Mouse (Mus musculus) G1E-ER4 (cell line): ENCODE results near the gene Palb2. TPM values are rescaled to one million over a fixed set of nuclear protein-coding genes. Genes with fewer than 3 reads are reported as not detected.

Experiments used
- GATA1 ChIP-seq: IDR thresholded peaks from one replicate; pipeline ENCODE4 v1.8.0; 2012; ENCODE audit warnings: low read length, inconsistent platforms
- polyA plus RNA-seq: library from polyadenylated mRNA; stranded (reverse); fragments of >175 nt; gene quantifications from 2 replicates; pipeline ENCODE4 v1.2.3, GENCODE M21; 2012

Palb2 gene
- polyA plus RNA-seq, result 3.8 and 4.8 TPM in 2 replicates

- no peak for TF ChIP-seq GATA1
Measured at GRCm38 (mm10) chr7:122132497-122133337, at the start of gene Palb2, which contains the start of gene Dctn5. TSS of gene Palb2 (minus strand) at chr7:122132985. TSS of gene Dctn5 (plus strand) at chr7:122133041.

DNA sequence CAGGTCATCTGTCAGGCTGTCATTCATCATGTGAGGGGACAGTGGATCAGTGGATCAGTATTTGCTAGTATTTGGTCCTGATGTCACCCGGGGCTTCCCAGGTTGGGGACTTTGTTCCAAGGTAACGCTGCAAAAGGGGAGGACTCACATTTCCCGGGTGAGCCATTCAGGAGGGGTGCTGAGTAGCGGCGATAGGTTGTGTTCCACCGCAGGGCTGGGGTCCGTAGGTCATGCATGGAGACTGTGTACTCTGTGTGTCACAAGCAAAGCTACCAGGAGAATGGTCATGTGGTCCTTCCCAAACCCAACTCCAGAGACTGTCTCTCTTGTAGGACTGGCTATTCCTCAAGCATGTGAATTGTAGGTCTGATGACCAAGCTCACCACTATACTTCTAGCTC, 47.9 kb upstream of the Palb2 start:
- no peak for TF ChIP-seq GATA1

- TF ChIP-seq GATA1, result no peak
Measured at GRCm38 (mm10) chr7:122171613-122172012, 38.8 kb upstream of the Palb2 start.

- no peak for TF ChIP-seq GATA1
Measured at GRCm38 (mm10) chr7:122170705-122171104, 37.9 kb upstream of the Palb2 start.

DNA sequence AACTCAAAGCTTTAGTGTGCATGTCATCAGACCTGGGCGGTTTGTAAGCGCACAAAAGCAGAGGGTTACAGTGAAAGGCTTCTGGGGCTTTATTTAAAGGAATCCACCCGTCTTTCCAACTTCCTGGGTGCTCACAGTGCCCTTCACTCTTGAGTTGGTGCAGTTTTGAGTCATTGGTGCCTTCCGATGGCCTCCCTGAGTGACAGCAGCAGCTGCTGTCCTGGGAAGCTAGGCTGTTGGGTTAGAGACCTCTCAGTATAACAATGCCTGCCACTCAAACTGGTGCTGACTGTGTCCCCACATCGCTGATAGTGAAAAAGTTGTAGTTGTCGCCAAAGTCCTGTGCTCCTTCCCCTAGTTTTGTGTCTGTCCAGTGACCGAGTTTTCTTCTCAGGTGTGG, 34.4 kb upstream of the Palb2 start:
- TF ChIP-seq GATA1, result no peak

GRCm38 (mm10) chr7:122163766-122164165, 31.0 kb upstream of the Palb2 start:
- no peak for TF ChIP-seq GATA1

DNA sequence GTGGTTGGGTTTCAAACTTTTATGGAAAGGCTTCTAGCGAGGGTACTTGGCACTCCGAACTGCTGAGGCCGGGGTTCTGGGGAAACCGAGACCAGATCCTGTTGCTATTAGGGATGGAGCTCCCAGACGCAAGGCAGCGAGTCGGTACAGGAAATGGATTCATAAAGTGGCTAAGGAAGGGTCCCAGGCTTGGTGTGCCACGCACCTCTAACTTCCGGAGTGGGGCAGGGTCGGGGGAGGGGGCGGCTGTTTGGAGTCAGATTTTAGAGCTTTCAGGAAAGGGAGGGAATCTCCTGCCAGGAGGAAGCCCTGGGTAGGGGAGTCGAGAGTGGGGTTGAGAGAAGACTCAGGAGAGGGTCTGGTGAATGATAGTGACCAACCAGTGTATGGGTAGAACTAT, 27.3 kb upstream of the Palb2 start:
- TF ChIP-seq GATA1, result no peak

DNA sequence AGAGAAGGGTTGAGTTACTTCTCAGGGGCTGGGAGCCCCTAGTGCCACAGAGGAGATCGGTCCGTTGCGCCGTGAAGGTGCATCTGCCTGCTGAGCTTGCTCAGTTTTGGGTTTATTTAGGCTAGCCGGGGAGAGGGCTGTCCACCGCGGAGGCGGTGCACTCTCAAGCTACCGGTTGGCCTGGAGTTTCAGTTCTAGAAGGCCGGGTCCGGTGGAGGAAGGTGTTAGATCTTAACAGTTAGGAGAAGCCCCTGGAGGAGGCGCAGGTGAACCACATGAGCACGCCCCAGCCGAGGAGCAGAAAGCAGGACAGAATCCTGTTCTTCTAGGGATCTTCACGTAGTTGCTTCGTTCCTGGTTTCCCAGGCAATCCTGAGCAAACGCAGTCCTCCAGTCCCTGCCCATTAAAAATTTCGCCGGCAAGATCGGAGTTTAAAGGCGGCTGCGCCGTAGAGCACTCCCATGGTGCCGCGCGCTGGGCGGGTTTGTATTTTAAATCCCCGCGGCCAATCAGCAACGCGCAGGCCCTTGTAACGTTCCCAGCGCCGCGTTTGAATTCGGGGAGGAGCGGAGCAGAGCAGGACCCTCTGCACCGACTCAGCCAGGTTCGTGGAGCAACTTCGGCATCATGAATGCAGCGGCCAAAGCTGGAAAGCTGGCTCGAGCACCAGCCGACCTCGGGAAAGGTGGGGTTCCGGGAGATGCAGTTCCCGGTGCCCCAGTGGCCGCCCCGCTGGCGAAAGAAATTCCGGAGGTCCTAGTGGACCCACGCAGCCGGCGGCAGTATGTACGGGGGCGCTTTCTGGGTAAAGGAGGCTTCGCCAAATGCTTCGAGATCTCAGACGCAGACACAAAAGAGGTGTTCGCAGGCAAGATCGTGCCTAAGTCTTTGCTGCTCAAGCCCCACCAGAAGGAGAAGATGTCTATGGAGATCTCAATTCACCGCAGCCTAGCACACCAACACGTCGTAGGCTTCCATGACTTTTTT, 26.4 kb upstream of the Palb2 start, which contains the start of gene Plk1:
Gene Plk1 (plus strand): TSS at position 525 of the 988 bp plus-strand sequence.
- no peak for TF ChIP-seq GATA1

DNA sequence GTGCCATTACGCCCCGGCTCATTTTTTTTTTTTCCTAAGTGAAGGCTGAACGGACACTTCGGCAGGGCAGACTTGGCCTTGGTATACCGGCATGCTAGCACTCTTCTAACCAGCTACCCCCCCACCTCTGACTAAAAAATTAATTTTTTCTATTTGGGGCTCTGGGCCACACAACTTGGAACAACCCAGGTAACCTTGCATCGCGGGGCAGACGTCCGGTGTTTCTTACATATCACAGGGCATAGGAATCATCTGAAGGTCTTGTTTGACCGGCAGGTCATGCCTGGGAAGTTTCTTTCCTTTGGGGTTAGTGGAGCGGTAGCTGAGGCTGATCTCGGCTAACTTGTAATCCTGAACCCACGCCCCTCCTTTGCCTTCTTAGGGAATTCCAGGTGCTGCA, 25.7 kb upstream of the Palb2 start:
- no peak for TF ChIP-seq GATA1

DNA sequence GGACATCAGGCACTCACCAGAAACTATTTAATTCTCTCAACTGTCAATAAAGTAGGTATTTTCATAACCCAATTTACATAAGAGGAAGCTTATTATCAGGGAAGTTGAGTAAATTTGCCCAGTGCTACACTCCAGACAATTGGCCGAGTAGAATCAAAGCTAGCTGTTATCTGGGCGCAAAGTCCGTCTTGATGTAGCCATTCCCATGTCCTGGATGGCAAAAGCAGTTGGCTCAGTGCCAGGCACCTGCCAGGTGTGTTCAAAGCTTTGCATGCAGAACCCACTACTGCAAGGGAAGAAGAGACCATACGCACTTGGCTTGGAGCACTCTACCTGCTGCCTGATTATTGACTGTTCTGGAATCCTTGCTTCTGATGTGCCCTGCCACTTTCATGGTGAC, 19.7 kb upstream of the Palb2 start:
- no peak for TF ChIP-seq GATA1

DNA sequence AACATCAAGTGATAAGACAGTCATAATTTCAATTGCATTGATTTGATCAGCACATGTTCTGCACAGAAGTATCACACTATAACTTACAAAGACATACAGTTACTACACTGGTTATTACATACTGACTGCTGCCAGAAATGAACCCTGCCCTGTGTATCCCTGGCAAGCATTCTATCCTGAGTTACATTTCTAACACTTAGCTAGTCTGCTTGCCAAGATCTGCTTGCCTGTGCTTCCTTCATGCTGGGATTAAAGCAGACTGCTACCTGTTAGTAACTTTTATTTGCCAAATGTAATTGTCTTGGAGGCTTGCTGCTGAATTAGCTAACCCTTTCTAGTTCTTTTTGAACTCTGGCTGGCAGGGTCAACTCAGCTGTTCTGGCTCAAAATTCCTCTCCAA, 8.2 kb upstream of the Palb2 start:
- TF ChIP-seq GATA1, result no peak

GRCm38 (mm10) chr7:122138190-122138589, 5.4 kb upstream of the Palb2 start:
- TF ChIP-seq GATA1, result no peak

GRCm38 (mm10) chr7:122137071-122137470, 4.3 kb upstream of the Palb2 start:
- TF ChIP-seq GATA1, result no peak

DNA sequence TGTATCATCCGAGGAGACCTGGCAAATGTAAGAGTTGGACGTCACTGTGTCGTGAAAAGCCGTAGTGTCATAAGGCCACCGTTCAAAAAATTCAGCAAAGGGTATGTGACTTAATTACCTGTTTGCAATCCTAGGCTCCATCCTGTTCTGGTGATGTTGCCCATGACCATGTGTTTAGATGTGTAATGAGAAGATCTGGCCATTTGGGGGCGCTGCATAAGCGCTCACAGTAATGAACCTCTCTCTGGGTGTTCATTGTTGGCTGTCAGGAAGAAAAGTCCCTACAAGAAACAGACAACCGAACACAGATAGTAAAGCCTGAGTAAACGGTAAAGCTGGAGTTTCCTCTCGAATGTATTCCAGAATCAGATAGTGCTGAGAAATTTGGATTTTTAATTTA, 2.3 kb upstream of the Palb2 start:
- no peak for TF ChIP-seq GATA1

- TF ChIP-seq GATA1, result no peak
Measured at GRCm38 (mm10) chr7:122133338-122133625, 497 bp upstream of the Palb2 start.

DNA sequence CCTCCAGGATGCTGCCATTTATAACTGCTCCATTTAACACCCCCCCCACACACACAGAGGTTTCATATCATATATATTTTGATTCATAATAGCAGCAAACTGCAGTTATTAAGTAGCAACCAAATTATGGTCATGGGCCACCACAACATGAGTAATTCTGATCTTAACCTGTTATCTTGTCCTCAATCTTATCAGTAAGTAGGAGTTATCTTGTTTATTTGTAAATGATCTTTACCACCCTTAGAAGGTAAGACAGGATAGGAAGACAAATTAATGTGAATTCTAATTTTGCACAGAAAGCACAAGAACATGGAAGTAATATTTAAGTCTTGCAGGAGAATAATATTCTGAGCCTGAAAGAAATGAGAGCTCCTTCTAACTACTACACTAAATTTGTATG, 951 bp downstream of the Palb2 start:
- no peak for TF ChIP-seq GATA1
